Mouse (Mus musculus) stomach, embryonic 14.5 days (tissue): ENCODE measurements around the gene Rftn1. TPM values are rescaled to one million over a fixed set of nuclear protein-coding genes. Genes with fewer than 3 reads are reported as not detected.

ENCODE experiments used
- ATAC-seq: fragments of 200-750 bp; cut with Nextera tagmentation; 2 replicates; pipeline ENCODE4 v1.8.0; 2017; ENCODE audit warnings: low read depth, moderate TSS enrichment; ENCODE audit not compliant: insufficient number of reproducible peaks, insufficient read depth, low FRiP score
- H3K27ac ChIP-seq: fragments of 300-500 bp; sonication (generic); 2 replicates; pipeline ENCODE4 v1.5.1; 2014; ENCODE audit warnings: mild to moderate bottlenecking, low read length, moderate library complexity, mixed read lengths
- H3K27me3 ChIP-seq: fragments of 300-500 bp; sonication (generic); 2 replicates; pipeline ENCODE4 v1.6.1; 2014; ENCODE audit warnings: low read length, control low read depth, mixed read lengths; ENCODE audit not compliant: control insufficient read depth, insufficient read depth
- H3K36me3 ChIP-seq: fragments of 300-500 bp; sonication (generic); 2 replicates; pipeline ENCODE4 v1.6.1; 2014; ENCODE audit warnings: mild to moderate bottlenecking, control low read depth, low read length, moderate library complexity, mixed read lengths; ENCODE audit not compliant: control insufficient read depth, insufficient read depth
- H3K4me1 ChIP-seq: fragments of 300-500 bp; sonication (generic); 2 replicates; pipeline ENCODE4 v1.6.1; 2014; ENCODE audit warnings: low read length, control low read depth, mixed read lengths; ENCODE audit not compliant: control insufficient read depth, insufficient read depth
- H3K4me2 ChIP-seq: fragments of 300-500 bp; sonication (generic); replicated peaks from 2 replicates; pipeline ENCODE4 v1.6.1; 2014; ENCODE audit warnings: low read depth, low read length, control low read depth
- H3K4me3 ChIP-seq: fragments of 300-500 bp; sonication (generic); 2 replicates; pipeline ENCODE4 v1.5.1; 2014; ENCODE audit warnings: low read depth, low read length, control low read depth
- H3K9ac ChIP-seq: fragments of 300-500 bp; sonication (generic); replicated peaks from 2 replicates; pipeline ENCODE4 v1.6.1; 2014; ENCODE audit warnings: low read depth, mild to moderate bottlenecking, control low read depth, low read length, moderate library complexity, mixed read lengths
- H3K9me3 ChIP-seq: fragments of 300-500 bp; sonication (generic); 2 replicates; pipeline ENCODE4 v1.6.1; 2016; ENCODE audit warnings: low read depth, low read length, control low read depth; ENCODE audit not compliant: control insufficient read depth
- WGBS: fragments of 180-500 bp; shearing (Covaris S2); extraction: QIAGEN DNeasy Blood & Tissue Kit; methylation state at CpG from one replicate; pipeline ENCODE4 v1.1.7; 2014; 5-methylcytosine and 5-hydroxymethylcytosine counted together
- polyA plus RNA-seq: library from polyadenylated mRNA; unstranded; fragments of >200 nt; fragmentation: Nextera tagmentation; extraction: Ambion mirVana; gene quantifications from 2 replicates; pipeline ENCODE4 v1.2.1, GENCODE M21; 2014

Gene Rftn1
- polyA plus RNA-seq, 1 experiment from 2014 or later = 9.3 TPM

DNA sequence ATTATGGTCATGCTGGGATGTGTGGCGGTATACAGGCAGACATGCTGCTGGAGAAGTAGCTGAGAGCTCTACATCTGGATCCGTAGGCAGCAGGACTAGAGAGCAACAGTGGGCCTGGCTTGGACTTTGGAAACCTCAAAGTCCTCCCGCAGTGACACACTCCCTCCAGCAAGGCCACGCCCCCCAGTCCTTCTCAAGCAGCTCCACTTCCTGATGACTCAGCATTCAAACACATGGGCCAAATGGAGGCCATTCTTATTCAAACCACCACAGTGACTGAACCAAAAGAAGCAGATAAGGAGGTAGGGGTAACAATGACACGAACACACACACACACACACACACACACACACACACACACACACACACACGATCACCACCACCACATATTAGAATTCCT lies 17.7 kb downstream of the Rftn1 start:
- no peak overlapping the region for H3K9ac ChIP-seq
- no peak overlapping the region for H3K4me3 ChIP-seq
- no peaks in the 10 kb centered on the region for H3K36me3 ChIP-seq
- 0 out of 2 replicates have a peak, but pooled peaks cover 4% of the 10 kb centered on the region for H3K9me3 ChIP-seq
- no peak for ATAC-seq
- no peak overlapping the region for H3K27ac ChIP-seq
- 89% methylated on average over 6 of the region's 6 CpGs for WGBS
- H3K4me1 ChIP-seq = peaks cover 4% of the 10 kb centered on the region; the same call in 1 of the 2 replicates
- H3K4me2 ChIP-seq = no peak overlapping the region
- no peaks in the 10 kb centered on the region for H3K27me3 ChIP-seq

DNA sequence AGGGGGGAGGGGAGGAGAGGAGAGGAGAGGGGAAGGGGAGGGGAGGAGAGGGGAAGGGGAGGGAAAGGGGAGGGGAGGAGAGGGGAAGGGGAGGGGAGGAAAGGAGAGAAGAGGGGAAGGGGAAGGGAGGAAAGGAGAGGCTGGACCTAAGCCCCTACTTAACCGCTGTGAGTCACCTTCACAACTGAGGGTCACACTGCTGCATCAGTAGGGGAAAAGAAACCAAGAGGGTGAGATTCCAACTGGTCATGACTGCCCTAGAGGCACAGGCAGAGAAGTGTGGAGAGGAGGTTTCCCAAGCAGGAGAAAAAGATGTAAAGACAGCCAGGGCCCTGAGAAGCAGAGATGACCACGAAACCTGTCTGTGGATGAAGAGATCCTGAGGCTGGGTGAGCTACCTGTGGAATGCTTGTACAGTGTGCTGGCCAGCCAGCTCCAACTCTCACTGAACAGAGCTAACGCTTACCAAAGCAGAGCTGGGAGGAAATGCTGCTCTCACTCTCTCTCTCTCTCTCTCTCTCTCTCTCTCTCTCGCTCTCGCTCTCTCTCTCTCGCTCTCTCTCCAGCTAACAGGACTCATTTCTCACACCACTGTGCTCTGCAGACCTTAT lies 19.4 kb downstream of the Rftn1 start:
- no peak overlapping the region for H3K4me3 ChIP-seq
- H3K9ac ChIP-seq = no peak overlapping the region
- WGBS = 51% methylated on average over 5 of the region's 6 CpGs
- no peaks in the 10 kb centered on the region for H3K36me3 ChIP-seq
- no peak overlapping the region for H3K27ac ChIP-seq
- no peaks in the 10 kb centered on the region for H3K27me3 ChIP-seq
- peaks cover 4% of the 10 kb centered on the region; the same call in 1 of the 2 replicates for H3K4me1 ChIP-seq
- ATAC-seq = no peak
- H3K4me2 ChIP-seq = no peak overlapping the region
- H3K9me3 ChIP-seq = 0 out of 2 replicates have a peak, but pooled peaks cover 4% of the 10 kb centered on the region

DNA sequence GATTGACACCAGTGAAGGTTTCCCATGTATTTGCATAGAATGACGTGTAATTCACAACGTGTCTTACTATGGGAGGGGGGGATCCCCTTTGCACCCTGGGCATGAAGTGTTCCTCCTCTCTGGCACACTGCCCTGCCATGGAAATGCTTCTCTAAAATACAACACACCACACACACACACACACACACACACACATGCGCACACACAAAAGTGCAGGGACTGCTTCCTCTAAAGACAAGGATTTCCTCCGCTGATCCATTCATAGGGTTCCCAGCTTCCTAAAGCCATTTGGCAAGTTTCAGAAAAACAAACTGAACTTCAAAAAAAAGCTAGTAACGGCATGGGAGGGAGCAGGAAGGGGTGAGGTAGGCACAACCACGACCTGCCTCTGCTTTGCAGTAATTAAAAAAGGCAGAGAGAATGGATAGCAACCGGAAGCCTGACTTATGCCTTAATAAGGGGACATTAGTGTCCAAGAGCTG lies 20.5 kb downstream of the Rftn1 start:
- no peak overlapping the region for H3K4me2 ChIP-seq
- H3K9me3 ChIP-seq = 0 out of 2 replicates have a peak, but pooled peaks cover 4% of the 10 kb centered on the region
- H3K9ac ChIP-seq = no peak overlapping the region
- no peak overlapping the region; the same call in 1 of the 2 replicates for H3K27ac ChIP-seq
- H3K27me3 ChIP-seq = no peaks in the 10 kb centered on the region
- H3K4me3 ChIP-seq = no peak overlapping the region
- ATAC-seq = no peak
- no peaks in the 10 kb centered on the region for H3K36me3 ChIP-seq
- H3K4me1 ChIP-seq = peaks cover 4% of the 10 kb centered on the region; the same call in 1 of the 2 replicates
- 44% methylated on average over 7 of the region's 7 CpGs for WGBS

DNA sequence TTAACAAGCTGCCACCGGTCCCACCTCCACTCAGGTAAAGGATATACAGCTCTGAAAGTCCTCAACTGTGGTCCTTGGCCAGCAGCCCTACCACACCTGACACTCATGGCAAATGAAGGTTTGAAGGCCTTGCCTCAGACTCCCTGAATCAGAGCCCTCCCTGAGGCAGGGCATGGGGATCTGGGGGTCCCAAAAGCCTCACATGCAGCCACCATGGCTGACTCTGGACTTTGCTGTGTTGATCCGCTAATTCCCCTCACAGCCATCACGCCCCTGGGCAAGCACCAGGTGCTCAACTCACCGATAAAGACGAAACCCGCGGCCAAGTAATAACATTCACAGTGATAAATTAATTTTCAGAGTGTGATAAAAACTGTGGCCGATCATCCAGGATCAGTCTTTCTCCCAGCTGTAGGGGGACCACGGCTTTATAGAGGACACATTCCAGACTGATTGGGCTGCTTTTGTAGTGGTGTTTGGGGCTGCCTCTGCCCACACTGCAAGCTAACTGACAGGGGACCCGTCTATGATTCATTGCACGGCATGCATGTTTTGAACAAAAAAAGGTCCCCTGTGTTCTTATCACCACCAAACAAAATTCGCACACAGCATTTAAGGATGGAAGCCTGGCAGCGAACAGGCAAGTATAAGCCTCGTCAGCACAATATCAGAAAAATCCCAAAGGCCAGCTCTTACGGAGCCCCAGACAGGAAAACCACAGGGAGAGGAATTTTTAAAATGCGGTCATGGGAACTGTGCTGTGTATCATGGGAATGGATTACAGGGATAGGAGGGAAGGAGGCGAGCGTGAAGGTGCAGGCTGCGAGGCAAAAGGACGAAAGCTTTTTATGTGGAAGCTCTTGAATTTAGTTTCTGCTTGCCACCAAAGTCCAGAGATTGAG lies 29.3 kb downstream of the Rftn1 start:
- 80% methylated on average over 20 of the region's 20 CpGs for WGBS
- Histone ChIP-seq H3K27me3 (no peaks in the 10 kb centered on the region), H3K9me3 (0 out of 2 replicates have a peak, but pooled peaks cover 8% of the 10 kb centered on the region), H3K9ac (no peak overlapping the region), H3K4me2 (no peak overlapping the region), H3K27ac (no peak overlapping the region), H3K4me3 (no peak overlapping the region), H3K4me1 (no peaks in the 10 kb centered on the region), H3K36me3 (no peaks in the 10 kb centered on the region)
- ATAC-seq = no peak

DNA sequence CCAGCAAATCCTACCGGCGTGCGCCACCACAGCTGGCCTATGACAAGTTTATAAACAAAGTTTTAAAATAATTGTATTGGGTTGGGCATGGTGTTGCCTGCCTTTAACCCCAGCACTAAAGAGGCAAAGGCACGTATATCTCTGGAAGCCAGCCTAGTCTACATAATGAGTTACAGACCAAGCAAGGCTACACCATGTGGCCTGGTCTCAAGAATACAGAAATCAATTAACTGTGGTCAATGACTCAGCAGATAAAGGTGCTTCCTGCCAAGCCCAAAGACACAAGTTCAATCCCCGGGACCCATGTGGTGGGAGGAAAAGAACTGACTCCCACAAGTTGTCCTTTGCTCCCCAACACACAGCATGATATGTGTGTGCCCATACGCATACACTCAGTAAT lies 30.1 kb downstream of the Rftn1 start:
- WGBS = 62% methylated on average over 6 of the region's 6 CpGs
- Histone ChIP-seq H3K9ac (no peak overlapping the region), H3K27ac (no peak overlapping the region), H3K36me3 (no peaks in the 10 kb centered on the region), H3K4me1 (no peaks in the 10 kb centered on the region), H3K4me2 (no peak overlapping the region), H3K9me3 (0 out of 2 replicates have a peak, but pooled peaks cover 8% of the 10 kb centered on the region), H3K27me3 (no peaks in the 10 kb centered on the region), H3K4me3 (no peak overlapping the region)
- no peak for ATAC-seq

DNA sequence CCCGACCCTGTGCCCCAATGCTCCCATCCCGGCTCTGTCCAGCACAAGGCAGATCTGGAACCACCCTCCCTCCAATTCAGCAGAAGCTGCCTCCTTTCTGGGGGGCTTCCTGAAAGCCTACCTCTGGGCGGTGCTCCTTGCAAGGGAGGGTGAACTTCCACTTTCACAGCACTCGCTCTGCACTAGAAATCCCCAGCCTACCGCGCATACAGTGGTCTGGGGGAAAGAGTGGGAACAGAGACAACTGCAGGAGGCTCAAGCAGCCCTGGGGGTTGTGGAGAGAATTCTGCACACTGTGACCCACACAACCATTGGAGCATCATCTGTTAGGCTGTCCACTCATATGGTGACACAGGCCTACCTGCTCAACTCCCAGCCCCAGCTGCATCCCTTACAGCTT lies 30.7 kb downstream of the Rftn1 start:
- no peak overlapping the region for H3K9ac ChIP-seq
- H3K27me3 ChIP-seq = no peaks in the 10 kb centered on the region
- no peaks in the 10 kb centered on the region for H3K36me3 ChIP-seq
- no peak overlapping the region for H3K4me3 ChIP-seq
- H3K4me2 ChIP-seq = no peak overlapping the region
- no peak for ATAC-seq
- H3K9me3 ChIP-seq = 0 out of 2 replicates have a peak, but pooled peaks cover 8% of the 10 kb centered on the region
- 86% methylated on average over 6 of the region's 6 CpGs for WGBS
- no peaks in the 10 kb centered on the region for H3K4me1 ChIP-seq
- no peak overlapping the region for H3K27ac ChIP-seq

DNA sequence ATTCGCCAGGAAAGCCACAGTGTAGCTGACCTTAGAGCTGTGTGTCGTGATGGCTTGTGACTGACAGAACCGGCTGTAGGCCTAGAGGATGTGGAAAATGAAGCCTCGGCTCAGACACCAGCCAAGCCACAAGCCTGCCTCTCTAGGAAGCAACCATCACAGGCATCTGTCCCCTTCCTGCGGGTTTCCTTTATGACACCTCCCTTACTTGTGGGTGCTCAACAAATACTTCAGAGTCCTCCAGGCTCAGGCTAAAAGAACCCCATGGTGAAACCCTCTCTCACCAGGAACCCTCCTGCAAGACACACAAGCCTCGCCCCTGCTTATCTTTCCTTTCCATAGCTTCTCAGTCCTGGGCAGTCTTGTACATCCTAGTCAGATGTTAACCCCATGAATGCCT lies 31.9 kb downstream of the Rftn1 start:
- no peak for ATAC-seq
- H3K4me2 ChIP-seq = no peak overlapping the region
- no peak overlapping the region for H3K4me3 ChIP-seq
- no peaks in the 10 kb centered on the region for H3K9me3 ChIP-seq
- no peak overlapping the region for H3K27ac ChIP-seq
- H3K27me3 ChIP-seq = no peaks in the 10 kb centered on the region
- no peaks in the 10 kb centered on the region for H3K4me1 ChIP-seq
- no peaks in the 10 kb centered on the region for H3K36me3 ChIP-seq
- no peak overlapping the region for H3K9ac ChIP-seq
- 73% methylated on average over 6 of the region's 6 CpGs for WGBS

DNA sequence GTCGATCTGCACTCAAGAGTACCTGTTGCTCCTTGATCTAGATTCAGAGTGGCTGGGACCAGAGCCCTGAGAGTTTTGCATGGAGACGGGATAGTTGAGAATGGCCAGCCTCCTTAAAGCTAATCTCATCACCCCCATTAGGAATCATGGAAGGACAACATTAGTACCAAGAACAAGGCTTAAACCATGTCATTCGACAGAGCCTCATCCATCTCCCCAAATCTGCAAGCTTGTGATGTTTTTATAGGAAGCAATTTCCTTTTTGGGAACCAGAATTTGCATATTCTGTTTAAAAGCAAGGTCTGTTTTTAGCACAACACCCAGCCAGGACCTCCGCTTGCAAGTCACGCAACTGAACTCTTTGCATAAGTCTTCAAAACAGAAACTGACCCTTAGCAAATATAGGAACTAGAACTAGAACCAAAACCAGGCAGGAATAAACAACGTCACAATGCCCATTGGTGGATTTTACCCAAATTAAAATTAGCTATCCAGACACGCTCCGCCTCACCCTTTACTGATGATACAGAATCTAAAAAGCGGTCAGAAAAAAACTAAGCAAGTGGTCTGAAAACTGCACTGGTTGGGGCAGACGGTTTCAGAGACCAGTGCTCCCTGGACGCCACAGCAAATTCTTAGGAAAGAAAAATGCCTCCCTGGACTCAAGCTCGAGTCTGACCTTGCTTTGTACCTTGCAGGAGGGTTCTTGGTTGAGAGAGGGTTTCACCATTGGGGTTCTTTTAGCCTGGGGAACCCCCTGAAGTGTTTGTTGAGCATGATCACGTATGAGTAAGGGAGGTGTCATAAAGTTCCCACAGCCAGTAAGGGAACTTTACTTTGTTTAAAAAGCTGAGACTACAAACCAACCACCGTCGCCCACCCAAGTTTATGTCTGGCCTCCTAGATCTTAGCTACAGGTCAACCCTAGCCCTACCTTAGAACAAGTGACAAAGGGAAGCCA lies 33.0 kb downstream of the Rftn1 start:
- ATAC-seq = no peak
- WGBS = 87% methylated on average over 15 of the region's 15 CpGs
- no peaks in the 10 kb centered on the region for H3K36me3 ChIP-seq
- H3K4me1 ChIP-seq = no peaks in the 10 kb centered on the region
- no peaks in the 10 kb centered on the region for H3K27me3 ChIP-seq
- no peak overlapping the region for H3K4me3 ChIP-seq
- H3K9me3 ChIP-seq = no peaks in the 10 kb centered on the region
- H3K4me2 ChIP-seq = no peak overlapping the region
- no peak overlapping the region for H3K27ac ChIP-seq
- no peak overlapping the region for H3K9ac ChIP-seq
